Mouse (Mus musculus): ENCODE results near the gene Tnrc6b. TPM values are rescaled to one million over a fixed set of nuclear protein-coding genes. Genes with fewer than 3 reads are reported as not detected.

The Tnrc6b gene
- polyA plus RNA-seq, 1 experiment from 2014 or later, result 27.4 TPM

DNA sequence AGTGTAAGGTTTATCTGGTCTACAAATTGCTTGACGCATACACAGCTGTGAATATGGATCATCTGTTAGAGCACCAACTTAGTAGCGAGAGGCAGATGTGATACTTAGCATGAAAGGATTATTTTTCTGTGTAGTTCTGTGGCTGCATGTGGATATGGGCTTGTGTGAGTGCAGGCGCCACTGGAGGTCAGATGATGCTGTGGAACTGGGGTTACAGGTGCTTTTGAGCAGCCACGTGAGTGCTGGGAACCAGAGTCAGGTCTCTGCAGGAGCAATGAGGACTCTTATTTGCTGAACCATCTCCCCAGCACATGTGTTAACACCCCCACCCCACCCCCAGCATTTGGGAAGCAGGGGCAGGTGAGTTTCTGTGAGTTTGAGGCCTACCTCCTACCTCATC, 238.3 kb downstream of the Tnrc6b start:
- ATAC-seq (ENCODE audit: low FRiP score, low TSS enrichment), result no peak
- peak overlapping the region; percentile 81 for H3K4me2 ChIP-seq (replicated peaks; ENCODE audit: low read depth, low read length)

GRCm38 (mm10) chr15:80950055-80950454, 238.9 kb downstream of the Tnrc6b start:
- WGBS, result 87% methylated on average over 7 of the region's 7 CpGs
- Histone ChIP-seq H3K4me1 (ENCODE audit: insufficient read depth, low read length) (peaks cover 10% of the 10 kb centered on the region), H3K9me3 (ENCODE audit: low read length) (no peaks in the 10 kb centered on the region), H3K9ac (replicated peaks; ENCODE audit: low read length) (peak overlapping the region; percentile 12; the same call in 1 of the 2 replicates), H3K4me2 (replicated peaks; ENCODE audit: low read depth, low read length) (0 out of 2 replicates have a peak overlapping the region, but pooled peaks have one; percentile 81), H3K36me3 (ENCODE audit: insufficient read depth, low read length) (peaks cover 30% of the 10 kb centered on the region), H3K27me3 (ENCODE audit: insufficient read depth, low read length) (no peaks in the 10 kb centered on the region), H3K4me3 (ENCODE audit: low read length) (no peak overlapping the region), H3K27ac (ENCODE audit: low read length) (no peak overlapping the region)
- no peak for ATAC-seq (ENCODE audit: low FRiP score, low TSS enrichment)

More for the DNA sequence above, 238.3 kb downstream of the Tnrc6b start:
- WGBS, result 54% methylated on average over 4 of the region's 4 CpGs
- peaks cover 24% of the 10 kb centered on the region for H3K36me3 ChIP-seq (ENCODE audit: insufficient read depth, low read length)
- peak overlapping the region; percentile 94 for H3K4me3 ChIP-seq (ENCODE audit: low read length)
- H3K9me3 ChIP-seq (ENCODE audit: low read length), result no peaks in the 10 kb centered on the region
- H3K4me1 ChIP-seq (ENCODE audit: insufficient read depth, low read length), result peaks cover 10% of the 10 kb centered on the region
- H3K27me3 ChIP-seq (ENCODE audit: insufficient read depth, low read length), result no peaks in the 10 kb centered on the region
- H3K27ac ChIP-seq (ENCODE audit: low read length), result no peak overlapping the region
- peak overlapping the region; percentile 85 for H3K9ac ChIP-seq (replicated peaks; ENCODE audit: low read length)

- Histone ChIP-seq H3K27me3 (ENCODE audit: insufficient read depth, low read length) (no peaks in the 10 kb centered on the region), H3K4me2 (replicated peaks; ENCODE audit: low read depth, low read length) (no peak overlapping the region), H3K36me3 (ENCODE audit: insufficient read depth, low read length) (peaks cover 56% of the 10 kb centered on the region), H3K27ac (ENCODE audit: low read length) (no peak overlapping the region), H3K9me3 (ENCODE audit: low read length) (no peaks in the 10 kb centered on the region), H3K4me1 (ENCODE audit: insufficient read depth, low read length) (peaks cover 10% of the 10 kb centered on the region), H3K4me3 (ENCODE audit: low read length) (no peak overlapping the region), H3K9ac (replicated peaks; ENCODE audit: low read length) (no peak overlapping the region)
- no peak for ATAC-seq (ENCODE audit: low FRiP score, low TSS enrichment)
- 86% methylated on average over 9 of the region's 9 CpGs for WGBS
Observed at GRCm38 (mm10) chr15:80953971-80954370, 242.9 kb downstream of the Tnrc6b start.

DNA sequence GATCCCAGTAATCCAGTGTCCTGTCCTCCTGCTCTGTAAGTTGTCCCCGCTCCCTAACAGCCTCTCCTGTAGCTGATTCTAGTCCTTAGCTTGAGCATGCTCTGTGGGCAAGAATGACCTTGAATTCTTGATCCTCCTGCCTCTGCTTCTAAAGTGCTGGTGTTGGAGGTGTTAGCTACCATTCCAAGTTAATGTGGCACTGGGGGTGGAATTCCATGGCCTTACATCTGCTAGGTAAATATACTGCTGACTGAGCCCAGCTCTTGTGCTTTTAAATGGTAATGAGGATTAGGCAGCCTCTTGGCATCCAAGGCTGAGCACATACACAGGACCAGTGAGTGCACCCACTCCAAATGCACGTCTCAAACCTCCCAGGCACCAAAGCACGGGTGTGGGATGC, 243.7 kb downstream of the Tnrc6b start:
- Histone ChIP-seq H3K27ac (ENCODE audit: low read length) (no peak overlapping the region), H3K27me3 (ENCODE audit: insufficient read depth, low read length) (no peaks in the 10 kb centered on the region), H3K4me2 (replicated peaks; ENCODE audit: low read depth, low read length) (no peak overlapping the region), H3K4me3 (ENCODE audit: low read length) (no peak overlapping the region), H3K9me3 (ENCODE audit: low read length) (no peaks in the 10 kb centered on the region), H3K9ac (replicated peaks; ENCODE audit: low read length) (no peak overlapping the region), H3K36me3 (ENCODE audit: insufficient read depth, low read length) (peaks cover 59% of the 10 kb centered on the region), H3K4me1 (ENCODE audit: insufficient read depth, low read length) (peaks cover 2% of the 10 kb centered on the region)
- no peak for ATAC-seq (ENCODE audit: low FRiP score, low TSS enrichment)
- 86% methylated on average over 3 of the region's 3 CpGs for WGBS

GRCm38 (mm10) chr15:80955836-80956438, 244.8 kb downstream of the Tnrc6b start:
- no peaks in the 10 kb centered on the region for H3K9me3 ChIP-seq (ENCODE audit: low read length)
- H3K9ac ChIP-seq (replicated peaks; ENCODE audit: low read length), result no peak overlapping the region
- H3K27ac ChIP-seq (ENCODE audit: low read length), result no peak overlapping the region
- no peak overlapping the region for H3K4me3 ChIP-seq (ENCODE audit: low read length)
- H3K4me2 ChIP-seq (replicated peaks; ENCODE audit: low read depth, low read length), result no peak overlapping the region
- 96% methylated on average over 12 of the region's 12 CpGs for WGBS
- H3K36me3 ChIP-seq (ENCODE audit: insufficient read depth, low read length), result peaks cover 65% of the 10 kb centered on the region
- no peaks in the 10 kb centered on the region for H3K27me3 ChIP-seq (ENCODE audit: insufficient read depth, low read length)
- H3K4me1 ChIP-seq (ENCODE audit: insufficient read depth, low read length), result no peaks in the 10 kb centered on the region
- no peak for ATAC-seq (ENCODE audit: low FRiP score, low TSS enrichment)

- peaks cover 55% of the 10 kb centered on the region for H3K36me3 ChIP-seq (ENCODE audit: insufficient read depth, low read length)
- no peak overlapping the region for H3K4me2 ChIP-seq (replicated peaks; ENCODE audit: low read depth, low read length)
- H3K9me3 ChIP-seq (ENCODE audit: low read length), result no peaks in the 10 kb centered on the region
- no peak for ATAC-seq (ENCODE audit: low FRiP score, low TSS enrichment)
- 91% methylated on average over 1 of the region's 1 CpGs for WGBS
- H3K9ac ChIP-seq (replicated peaks; ENCODE audit: low read length), result no peak overlapping the region
- no peak overlapping the region for H3K27ac ChIP-seq (ENCODE audit: low read length)
- H3K4me1 ChIP-seq (ENCODE audit: insufficient read depth, low read length), result no peaks in the 10 kb centered on the region
- H3K27me3 ChIP-seq (ENCODE audit: insufficient read depth, low read length), result no peaks in the 10 kb centered on the region
- no peak overlapping the region for H3K4me3 ChIP-seq (ENCODE audit: low read length)
Observed at GRCm38 (mm10) chr15:80969371-80969770, 258.3 kb downstream of the Tnrc6b start.

DNA sequence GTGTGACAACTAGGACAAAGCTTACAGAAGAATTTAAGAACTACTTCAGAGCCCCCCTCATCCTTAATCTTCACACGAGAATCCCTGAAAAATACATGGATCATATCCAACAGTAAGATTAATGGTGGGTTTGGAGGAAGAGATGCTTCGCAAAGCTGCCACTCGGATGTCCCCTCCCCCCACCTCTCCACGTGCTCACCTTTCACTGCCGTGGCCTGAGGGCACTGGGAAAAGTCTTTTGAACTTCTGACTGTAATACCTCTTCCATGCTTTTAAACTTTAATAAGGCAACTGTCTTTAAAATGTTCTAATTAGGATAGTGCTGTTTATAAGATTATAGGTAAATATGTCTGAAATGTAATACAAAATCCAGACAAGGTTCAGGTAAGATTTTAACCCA, 263.2 kb downstream of the Tnrc6b start:
- no peak for ATAC-seq (ENCODE audit: low FRiP score, low TSS enrichment)
- Histone ChIP-seq H3K9ac (replicated peaks; ENCODE audit: low read length) (no peak overlapping the region), H3K4me1 (ENCODE audit: insufficient read depth, low read length) (no peaks in the 10 kb centered on the region), H3K27me3 (ENCODE audit: insufficient read depth, low read length) (no peaks in the 10 kb centered on the region), H3K4me2 (replicated peaks; ENCODE audit: low read depth, low read length) (no peak overlapping the region), H3K27ac (ENCODE audit: low read length) (no peak overlapping the region), H3K36me3 (ENCODE audit: insufficient read depth, low read length) (peaks cover 13% of the 10 kb centered on the region), H3K4me3 (ENCODE audit: low read length) (no peak overlapping the region), H3K9me3 (ENCODE audit: low read length) (no peaks in the 10 kb centered on the region)
- WGBS, result 15% methylated on average over 5 of the region's 5 CpGs

DNA sequence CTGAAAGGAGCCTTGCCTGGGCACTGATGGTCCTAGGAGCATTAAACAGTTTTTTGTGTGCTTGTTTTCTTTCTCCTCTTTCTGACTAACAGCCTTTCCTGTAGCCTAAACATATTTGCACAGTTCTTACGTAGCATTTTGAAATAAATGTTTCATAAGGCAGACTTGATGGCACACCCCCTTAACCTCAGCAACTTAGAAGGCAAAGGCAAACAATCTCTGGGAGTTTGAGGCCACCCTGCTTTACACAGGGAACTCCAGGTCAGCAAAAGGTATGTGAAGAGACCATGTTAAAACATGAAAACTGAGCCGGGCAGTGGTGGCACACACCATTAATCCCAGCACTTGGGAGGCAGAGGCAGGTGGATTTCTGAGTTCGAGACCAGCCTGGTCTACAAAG, 264.6 kb downstream of the Tnrc6b start:
- Histone ChIP-seq H3K9ac (replicated peaks; ENCODE audit: low read length) (no peak overlapping the region), H3K4me3 (ENCODE audit: low read length) (no peak overlapping the region), H3K27me3 (ENCODE audit: insufficient read depth, low read length) (no peaks in the 10 kb centered on the region), H3K4me2 (replicated peaks; ENCODE audit: low read depth, low read length) (no peak overlapping the region), H3K9me3 (ENCODE audit: low read length) (no peaks in the 10 kb centered on the region), H3K4me1 (ENCODE audit: insufficient read depth, low read length) (no peaks in the 10 kb centered on the region), H3K36me3 (ENCODE audit: insufficient read depth, low read length) (no peaks in the 10 kb centered on the region), H3K27ac (ENCODE audit: low read length) (no peak overlapping the region)
- no peak for ATAC-seq (ENCODE audit: low FRiP score, low TSS enrichment)
- 68% methylated on average over 3 of the region's 3 CpGs for WGBS

DNA sequence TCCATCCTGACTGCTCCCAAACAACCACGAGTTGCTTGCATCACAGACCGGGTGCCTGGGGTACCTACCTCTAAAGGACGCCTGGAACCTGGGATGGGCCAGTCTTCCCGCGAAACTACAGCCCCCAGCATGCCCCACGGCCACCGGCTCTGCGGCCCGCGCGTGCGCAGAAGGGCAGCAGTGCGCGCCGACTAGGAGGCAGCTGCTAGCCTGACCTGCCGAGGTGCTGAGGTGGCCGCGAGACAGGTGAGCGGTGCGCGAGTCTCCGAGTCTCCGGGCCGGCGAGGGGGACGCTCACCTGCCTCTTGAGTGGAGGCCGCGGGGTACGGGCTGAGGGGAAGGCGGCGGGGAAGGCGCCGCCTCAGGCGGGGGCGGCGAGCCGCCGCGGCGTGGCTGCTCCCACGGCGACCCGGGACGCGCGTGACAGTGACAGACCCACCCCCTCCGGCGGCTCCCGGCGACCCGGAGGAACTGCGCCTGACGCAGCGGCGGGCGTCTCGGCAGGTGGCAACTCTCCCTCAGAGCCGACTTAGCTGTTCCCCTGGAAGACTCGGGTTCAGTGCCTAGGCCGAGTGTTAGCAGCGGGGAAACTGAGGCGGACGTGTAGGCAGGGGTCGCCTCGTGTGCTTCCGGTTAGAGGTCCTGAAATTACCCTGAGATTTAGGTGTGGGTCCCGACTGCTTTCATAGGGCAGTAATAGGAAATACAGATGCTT, 266.7 kb downstream of the Tnrc6b start, which contains the start of gene Sgsm3:
TSS of gene Sgsm3 (plus strand) at position 146 of the 715 bp plus-strand sequence.
- WGBS, result under 1% methylated on average over 65 of the region's 67 CpGs
- peak within 1 kb of the TSS; percentile 52; the same call in 1 of the 2 replicates for H3K27ac ChIP-seq (ENCODE audit: low read length)
- ATAC-seq (ENCODE audit: low FRiP score, low TSS enrichment), result peak; percentile 94

GRCm38 (mm10) chr15:80979611-80980010, 268.5 kb downstream of the Tnrc6b start:
- H3K9me3 ChIP-seq (ENCODE audit: low read length), result no peaks in the 10 kb centered on the region
- H3K9ac ChIP-seq (replicated peaks; ENCODE audit: low read length), result no peak overlapping the region
- WGBS, result 70% methylated on average over 4 of the region's 4 CpGs
- no peaks in the 10 kb centered on the region for H3K4me1 ChIP-seq (ENCODE audit: insufficient read depth, low read length)
- H3K4me2 ChIP-seq (replicated peaks; ENCODE audit: low read depth, low read length), result no peak overlapping the region
- no peaks in the 10 kb centered on the region for H3K27me3 ChIP-seq (ENCODE audit: insufficient read depth, low read length)
- H3K4me3 ChIP-seq (ENCODE audit: low read length), result no peak overlapping the region
- ATAC-seq (ENCODE audit: low FRiP score, low TSS enrichment), result no peak
- no peaks in the 10 kb centered on the region for H3K36me3 ChIP-seq (ENCODE audit: insufficient read depth, low read length)
- peak overlapping the region; percentile 4; the same call in 1 of the 2 replicates for H3K27ac ChIP-seq (ENCODE audit: low read length)

More for the DNA sequence above, 266.7 kb downstream of the Tnrc6b start, which contains the start of gene Sgsm3:
- H3K9me3 ChIP-seq (ENCODE audit: low read length), result no peaks in the 10 kb centered on the region
- peak within 1 kb of the TSS; percentile 80 for H3K9ac ChIP-seq (replicated peaks; ENCODE audit: low read length)
- H3K36me3 ChIP-seq (ENCODE audit: insufficient read depth, low read length), result no peaks in the 10 kb centered on the region
- no peaks in the 10 kb centered on the region for H3K4me1 ChIP-seq (ENCODE audit: insufficient read depth, low read length)
- no peaks in the 10 kb centered on the region for H3K27me3 ChIP-seq (ENCODE audit: insufficient read depth, low read length)
- H3K4me3 ChIP-seq (ENCODE audit: low read length), result peak within 1 kb of the TSS; percentile 86
- H3K4me2 ChIP-seq (replicated peaks; ENCODE audit: low read depth, low read length), result peak within 1 kb of the TSS; percentile 85

Measured in kidney, embryonic 16.5 days (tissue).